Mouse (Mus musculus): ENCODE measurements around the gene Gm13090.

Gm13090 gene

GRCm38 (mm10) chr4:151089270-151089669 lies at the start of gene Gm13090:
Gm13090 (plus strand) TSS chr4:151089570.
- DNase-seq (ENCODE audit: low spot score in 2 of 2): no peak

- DNase-seq (ENCODE audit: low spot score in 2 of 2): no peak
Observed at GRCm38 (mm10) chr4:151041506-151041905, 47.9 kb upstream of the Gm13090 start.

- DNase-seq (ENCODE audit: low spot score in 2 of 2): no peak
Observed at GRCm38 (mm10) chr4:151043281-151043680, 46.1 kb upstream of the Gm13090 start.

- DNase-seq (ENCODE audit: low spot score in 2 of 2): peak; percentile 84 to 89
Observed at GRCm38 (mm10) chr4:151044037-151044943, 45.1 kb upstream of the Gm13090 start, which contains the start of gene Per3. Per3 (minus strand) TSS chr4:151044665.

GRCm38 (mm10) chr4:151044944-151045570 lies 44.3 kb upstream of the Gm13090 start:
- DNase-seq (ENCODE audit: low spot score in 2 of 2): no peak

- DNase-seq (ENCODE audit: low spot score in 2 of 2): no peak
Observed at GRCm38 (mm10) chr4:151046524-151046923, 42.8 kb upstream of the Gm13090 start.

- no peak for DNase-seq (ENCODE audit: low spot score in 2 of 2)
Observed at GRCm38 (mm10) chr4:151051162-151051561, 38.2 kb upstream of the Gm13090 start.

GRCm38 (mm10) chr4:151057347-151058321 lies 31.7 kb upstream of the Gm13090 start, which contains the start of gene Vamp3:
Vamp3 (minus strand) TSS chr4:151057963.
- DNase-seq (ENCODE audit: low spot score in 2 of 2): peak; percentile 96 to 99

- no peak for DNase-seq (ENCODE audit: low spot score in 2 of 2)
Observed at GRCm38 (mm10) chr4:151058634-151059033, 30.7 kb upstream of the Gm13090 start.

GRCm38 (mm10) chr4:151059566-151059965 lies 29.8 kb upstream of the Gm13090 start:
- no peak for DNase-seq (ENCODE audit: low spot score in 2 of 2)

GRCm38 (mm10) chr4:151068751-151069150 lies 20.6 kb upstream of the Gm13090 start:
- no peak for DNase-seq (ENCODE audit: low spot score in 2 of 2)

- no peak for DNase-seq (ENCODE audit: low spot score in 2 of 2)
Observed at GRCm38 (mm10) chr4:151070962-151071361, 18.4 kb upstream of the Gm13090 start.

- DNase-seq (ENCODE audit: low spot score in 2 of 2): peak; percentile 16 to 68
Observed at GRCm38 (mm10) chr4:151073108-151073744, 16.1 kb upstream of the Gm13090 start.

- no peak for DNase-seq (ENCODE audit: low spot score in 2 of 2)
Observed at GRCm38 (mm10) chr4:151074817-151075216, 14.6 kb upstream of the Gm13090 start.

- no peak for DNase-seq (ENCODE audit: low spot score in 2 of 2)
Observed at GRCm38 (mm10) chr4:151081355-151081754, 8.0 kb upstream of the Gm13090 start.

- DNase-seq (ENCODE audit: low spot score in 2 of 2): no peak
Observed at GRCm38 (mm10) chr4:151081977-151082376, 7.4 kb upstream of the Gm13090 start.

- no peak for DNase-seq (ENCODE audit: low spot score in 2 of 2)
Observed at GRCm38 (mm10) chr4:151083027-151083426, 6.3 kb upstream of the Gm13090 start.

GRCm38 (mm10) chr4:151087358-151087757 lies 2.0 kb upstream of the Gm13090 start:
- DNase-seq (ENCODE audit: low spot score in 2 of 2): no peak

- no peak for DNase-seq (ENCODE audit: low spot score in 2 of 2)
Observed at GRCm38 (mm10) chr4:151088819-151089218, 551 bp upstream of the Gm13090 start.

- DNase-seq (ENCODE audit: low spot score in 2 of 2): peak in 1 of 2 experiments; percentile 30
Observed at GRCm38 (mm10) chr4:151095207-151095606, 5.8 kb downstream of the Gm13090 start.

Data from thymus, postnatal 10 days (tissue).